Mouse (Mus musculus) intestine, embryonic 15.5 days (tissue): Measurements from ENCODE around the gene Cox7a1. TPM values are rescaled to one million over a fixed set of nuclear protein-coding genes. Genes with fewer than 3 reads are reported as not detected.
A peak's percentile ranks its signal among the peaks of the same experiment; 100 is the strongest.
"Not testable (repeated sequence)": the region's sequence is repeated elsewhere in the genome, so short reads cannot be mapped to it uniquely, and the experiment has no call there.

Experiments used
- ATAC-seq: fragments of 200-750 bp; cut with Nextera tagmentation; 2 replicates; pipeline ENCODE4 v1.8.0; 2017; ENCODE audit warnings: moderate TSS enrichment, moderate library complexity
- H3K27ac ChIP-seq: fragments of 300-500 bp; sonication (generic); 2 replicates; pipeline ENCODE4 v1.5.1; 2015; ENCODE audit warnings: mild to moderate bottlenecking, inconsistent platforms
- H3K27me3 ChIP-seq: fragments of 300-500 bp; sonication (generic); replicated peaks from 2 replicates; pipeline ENCODE4 v1.6.1; 2015; ENCODE audit warnings: inconsistent platforms
- H3K36me3 ChIP-seq: fragments of 300-500 bp; sonication (generic); 2 replicates; pipeline ENCODE4 v1.6.1; 2015; ENCODE audit warnings: inconsistent platforms
- H3K4me1 ChIP-seq: fragments of 300-500 bp; sonication (generic); replicated peaks from 2 replicates; pipeline ENCODE4 v1.6.1; 2015; ENCODE audit warnings: inconsistent platforms
- H3K4me2 ChIP-seq: fragments of 300-500 bp; sonication (generic); replicated peaks from 2 replicates; pipeline ENCODE4 v1.6.1; 2015; ENCODE audit warnings: mild to moderate bottlenecking, inconsistent platforms
- H3K4me3 ChIP-seq: fragments of 300-500 bp; sonication (generic); replicated peaks from 2 replicates; pipeline ENCODE4 v1.5.1; 2015; ENCODE audit warnings: inconsistent platforms
- H3K9ac ChIP-seq: fragments of 300-500 bp; sonication (generic); 2 replicates; pipeline ENCODE4 v1.6.1; 2015; ENCODE audit warnings: inconsistent platforms
- H3K9me3 ChIP-seq: fragments of 300-500 bp; sonication (generic); 2 replicates; pipeline ENCODE4 v1.6.1; 2016; ENCODE audit warnings: inconsistent platforms
- WGBS: fragments of 180-500 bp; shearing (Covaris S2); methylation state at CpG from one replicate; pipeline ENCODE4 v1.1.7; 2015; 5-methylcytosine and 5-hydroxymethylcytosine counted together
- polyA plus RNA-seq: library from polyadenylated mRNA; unstranded; fragments of >200 nt; fragmentation: Nextera tagmentation; extraction: Ambion mirVana; gene quantifications from 2 replicates; pipeline ENCODE4 v1.2.1, GENCODE M21; 2015

Gene Cox7a1
- polyA plus RNA-seq, 1 experiment from 2014 or later = 30.7 TPM

- 18% methylated on average over 11 of the region's 11 CpGs for WGBS
- H3K36me3 ChIP-seq = peaks cover 14% of the 10 kb centered on the region
- H3K4me3 ChIP-seq = peak overlapping the region; percentile 61
- peaks cover 7% of the 10 kb centered on the region; the same call in 1 of the 2 replicates for H3K4me1 ChIP-seq
- H3K27ac ChIP-seq = peak overlapping the region; percentile 83; the same call in 1 of the 2 replicates
- peak; percentile 36; the same call in 1 of the 2 replicates for ATAC-seq
- peak overlapping the region; percentile 69 for H3K4me2 ChIP-seq
- no peaks in the 10 kb centered on the region for H3K27me3 ChIP-seq
- H3K9me3 ChIP-seq = no peaks in the 10 kb centered on the region
- peak overlapping the region; percentile 73 for H3K9ac ChIP-seq
Observed at GRCm38 (mm10) chr7:30170283-30170951, 13.5 kb upstream of the Cox7a1 start.

DNA sequence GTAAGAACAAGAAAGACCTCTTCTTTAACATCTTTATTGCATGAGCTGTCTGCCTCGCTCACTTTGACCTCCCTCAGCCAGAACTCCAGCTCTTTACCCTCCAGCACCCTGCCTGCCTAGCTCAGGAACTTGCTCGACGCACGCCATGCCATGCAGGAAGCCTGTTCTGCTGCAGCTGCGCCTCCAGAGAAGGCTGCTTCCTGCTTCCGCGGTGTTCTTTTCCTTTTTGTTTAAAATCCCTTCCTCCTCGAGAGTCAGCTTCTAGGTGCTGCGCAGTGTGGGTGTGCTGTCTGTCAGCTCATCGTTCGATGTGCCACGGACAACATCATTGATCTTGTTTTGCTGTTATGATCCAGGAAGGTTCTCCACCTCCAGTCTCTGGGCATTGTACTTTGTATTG lies 7.5 kb upstream of the Cox7a1 start:
- H3K4me3 ChIP-seq = no peak overlapping the region
- H3K9me3 ChIP-seq = no peaks in the 10 kb centered on the region
- H3K36me3 ChIP-seq = peaks cover 12% of the 10 kb centered on the region
- no peak overlapping the region for H3K4me2 ChIP-seq
- H3K4me1 ChIP-seq = no peaks in the 10 kb centered on the region
- WGBS = 82% methylated on average over 12 of the region's 12 CpGs
- no peak for ATAC-seq
- H3K27me3 ChIP-seq = no peaks in the 10 kb centered on the region
- no peak overlapping the region for H3K9ac ChIP-seq
- H3K27ac ChIP-seq = no peak overlapping the region

- H3K27me3 ChIP-seq = no peaks in the 10 kb centered on the region
Observed at GRCm38 (mm10) chr7:30178256-30178655, 5.7 kb upstream of the Cox7a1 start.

DNA sequence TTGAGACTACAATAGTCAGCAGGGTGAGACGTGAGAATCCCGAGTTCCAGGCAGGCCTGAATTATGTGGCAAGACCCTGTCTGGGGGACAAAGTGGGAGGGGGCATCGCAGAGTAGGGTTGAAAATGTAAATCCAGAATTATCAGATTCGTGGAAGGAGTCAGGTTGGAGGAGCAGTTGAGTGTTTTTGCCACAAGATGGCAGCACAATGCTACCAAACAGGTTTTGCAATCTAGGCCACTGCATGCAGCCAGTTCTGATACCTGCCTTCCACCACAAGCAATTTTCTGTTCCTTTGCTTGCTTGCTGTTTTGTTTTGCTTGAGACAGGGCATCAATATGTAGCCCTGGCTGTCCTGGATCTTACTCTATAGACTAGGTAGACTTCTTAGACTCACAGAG lies 2.6 kb upstream of the Cox7a1 start:
- Histone ChIP-seq H3K4me3 (no peak overlapping the region), H3K27ac (no peak overlapping the region), H3K4me1 (peaks cover 13% of the 10 kb centered on the region; the same call in 1 of the 2 replicates), H3K9ac (no peak overlapping the region), H3K27me3 (no peaks in the 10 kb centered on the region), H3K4me2 (no peak overlapping the region), H3K9me3 (no peaks in the 10 kb centered on the region), H3K36me3 (peaks cover 13% of the 10 kb centered on the region)
- WGBS = 3% methylated on average over 4 of the region's 4 CpGs
- 0 out of 2 replicates have a peak, but pooled peaks have one; percentile 9 for ATAC-seq

More at GRCm38 (mm10) chr7:30178256-30178655, 5.7 kb upstream of the Cox7a1 start:
- Histone ChIP-seq H3K4me2 (no peak overlapping the region), H3K4me1 (no peaks in the 10 kb centered on the region), H3K36me3 (peaks cover 12% of the 10 kb centered on the region), H3K4me3 (no peak overlapping the region), H3K9me3 (no peaks in the 10 kb centered on the region), H3K27ac (no peak overlapping the region), H3K9ac (no peak overlapping the region)
- ATAC-seq = no peak
- 79% methylated on average over 11 of the region's 11 CpGs for WGBS

GRCm38 (mm10) chr7:30181929-30182328 lies 2.0 kb upstream of the Cox7a1 start:
- H3K9me3 ChIP-seq, H3K27me3 ChIP-seq, ATAC-seq, H3K4me3 ChIP-seq, H3K9ac ChIP-seq, H3K4me2 ChIP-seq, H3K27ac ChIP-seq: not testable (repeated sequence)
- H3K4me1 ChIP-seq = peaks cover 13% of the 10 kb centered on the region; the same call in 1 of the 2 replicates
- H3K36me3 ChIP-seq = peaks cover 19% of the 10 kb centered on the region
- WGBS = 92% methylated on average over 10 of the region's 10 CpGs

DNA sequence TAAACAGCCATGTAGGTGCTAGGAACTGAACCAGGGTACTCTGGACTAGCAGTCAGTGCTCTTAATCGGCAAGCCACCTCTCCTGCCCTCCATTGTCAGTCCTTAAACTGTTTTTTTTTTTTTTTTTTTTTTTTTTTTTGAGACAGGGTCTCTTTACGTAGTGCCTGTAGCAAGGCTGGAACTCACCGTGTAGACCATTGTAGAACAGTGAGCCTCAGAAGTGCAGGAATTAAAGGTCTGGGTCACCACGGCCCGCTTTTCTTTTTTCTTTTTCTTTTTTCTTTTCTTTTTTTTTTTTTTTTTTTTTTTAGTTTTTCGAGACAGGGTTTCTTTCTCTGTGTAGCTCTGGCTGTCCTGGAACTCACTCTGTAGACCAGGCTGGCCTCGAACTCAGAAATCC lies 755 bp upstream of the Cox7a1 start:
- not testable (repeated sequence) for H3K9ac ChIP-seq, H3K27ac ChIP-seq, H3K27me3 ChIP-seq, H3K4me2 ChIP-seq, H3K4me3 ChIP-seq, H3K9me3 ChIP-seq, ATAC-seq
- 72% methylated on average over 7 of the region's 7 CpGs for WGBS
- Histone ChIP-seq H3K4me1 (peaks cover 13% of the 10 kb centered on the region; the same call in 1 of the 2 replicates), H3K36me3 (peaks cover 24% of the 10 kb centered on the region)

- no peak overlapping the region for H3K27ac ChIP-seq
- no peak for ATAC-seq
- 75% methylated on average over 13 of the region's 13 CpGs for WGBS
- H3K4me2 ChIP-seq = peak overlapping the region; percentile 53
- no peaks in the 10 kb centered on the region for H3K27me3 ChIP-seq
- no peaks in the 10 kb centered on the region for H3K9me3 ChIP-seq
- peaks cover 22% of the 10 kb centered on the region for H3K36me3 ChIP-seq
- H3K4me3 ChIP-seq = no peak overlapping the region
- H3K4me1 ChIP-seq = peaks cover 13% of the 10 kb centered on the region; the same call in 1 of the 2 replicates
- no peak overlapping the region; the same call in 1 of the 2 replicates for H3K9ac ChIP-seq
Observed at GRCm38 (mm10) chr7:30184641-30185348, 851 bp downstream of the Cox7a1 start.

DNA sequence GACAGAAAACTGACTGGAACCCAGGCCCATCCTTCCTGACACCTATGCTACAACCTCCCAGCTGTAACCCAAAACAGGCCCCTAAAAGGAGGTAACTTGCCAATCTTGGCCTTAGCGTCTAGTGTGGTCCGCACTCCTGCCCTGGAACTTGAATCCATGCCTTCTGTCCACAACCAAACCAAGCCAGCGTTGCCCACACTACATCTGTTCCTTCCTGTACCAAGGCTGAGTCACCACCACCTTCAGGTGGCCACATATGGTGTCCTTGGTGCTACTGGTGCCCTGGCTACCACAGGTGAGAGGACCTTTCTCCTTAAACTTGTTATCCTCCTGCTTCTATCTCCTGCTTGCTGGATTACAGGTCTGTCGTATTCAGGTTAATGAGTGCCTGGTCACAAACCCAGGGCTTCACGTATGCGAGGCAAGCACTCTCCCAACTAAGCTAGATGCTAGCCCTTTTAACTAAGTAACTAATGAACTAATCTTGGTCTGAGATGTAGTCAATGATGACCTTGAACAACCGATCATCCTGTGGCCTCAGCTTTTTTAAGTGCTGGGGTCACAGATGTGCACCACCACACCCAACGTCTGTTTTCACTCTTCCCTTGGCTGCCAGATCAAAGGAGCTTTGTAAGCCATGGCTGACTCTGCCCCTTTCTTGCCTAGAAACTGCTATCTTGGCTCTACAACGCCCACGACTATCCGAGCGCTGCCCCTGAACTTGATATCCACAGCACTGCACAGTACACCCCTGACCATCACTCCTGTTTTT lies 4.6 kb downstream of the Cox7a1 start:
- Histone ChIP-seq H3K4me3 (no peak overlapping the region), H3K4me2 (no peak overlapping the region), H3K27ac (no peak overlapping the region), H3K9me3 (no peaks in the 10 kb centered on the region), H3K36me3 (peaks cover 44% of the 10 kb centered on the region), H3K4me1 (peaks cover 25% of the 10 kb centered on the region), H3K9ac (no peak overlapping the region), H3K27me3 (no peaks in the 10 kb centered on the region)
- WGBS = 76% methylated on average over 12 of the region's 12 CpGs
- no peak for ATAC-seq

GRCm38 (mm10) chr7:30189116-30189491 lies 5.2 kb downstream of the Cox7a1 start:
- Histone ChIP-seq H3K4me3 (no peak overlapping the region), H3K4me1 (peaks cover 22% of the 10 kb centered on the region), H3K4me2 (no peak overlapping the region), H3K27me3 (no peaks in the 10 kb centered on the region), H3K27ac (no peak overlapping the region), H3K9me3 (no peaks in the 10 kb centered on the region), H3K9ac (no peak overlapping the region), H3K36me3 (peaks cover 44% of the 10 kb centered on the region)
- 74% methylated on average over 4 of the region's 4 CpGs for WGBS
- ATAC-seq = no peak

DNA sequence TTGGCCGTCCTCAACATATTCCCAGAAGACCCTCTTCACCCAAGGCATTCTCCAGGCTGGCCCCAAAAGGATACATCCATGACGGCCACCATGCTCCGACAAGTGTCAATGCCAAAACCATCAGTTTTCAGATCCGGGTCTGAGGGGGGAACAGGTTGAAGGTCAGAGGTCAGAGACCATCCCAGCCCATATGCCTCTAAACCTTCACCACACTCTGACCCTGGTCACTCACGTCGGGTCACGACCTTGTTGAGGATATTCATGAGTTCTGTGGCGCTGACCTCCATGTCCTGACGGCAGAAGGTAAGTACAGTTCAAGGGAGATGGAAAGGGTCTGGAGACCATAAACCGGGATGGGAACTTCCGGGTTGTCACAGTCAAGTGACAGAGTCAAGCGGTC lies 8.1 kb downstream of the Cox7a1 start:
- Histone ChIP-seq H3K4me3 (no peak overlapping the region), H3K27me3 (no peaks in the 10 kb centered on the region), H3K4me2 (no peak overlapping the region), H3K9ac (no peak overlapping the region), H3K36me3 (peaks cover 35% of the 10 kb centered on the region), H3K9me3 (no peaks in the 10 kb centered on the region), H3K4me1 (peaks cover 20% of the 10 kb centered on the region), H3K27ac (no peak overlapping the region)
- 86% methylated on average over 12 of the region's 12 CpGs for WGBS
- no peak for ATAC-seq

GRCm38 (mm10) chr7:30193013-30193412 lies 9.1 kb downstream of the Cox7a1 start:
- peak; percentile 4; the same call in 1 of the 2 replicates for ATAC-seq
- Histone ChIP-seq H3K9ac (peak overlapping the region; percentile 75; the same call in 1 of the 2 replicates), H3K27me3 (no peaks in the 10 kb centered on the region), H3K4me1 (peaks cover 20% of the 10 kb centered on the region), H3K27ac (peak overlapping the region; percentile 84; the same call in 1 of the 2 replicates), H3K4me2 (peak overlapping the region; percentile 72), H3K36me3 (peaks cover 28% of the 10 kb centered on the region), H3K4me3 (peak overlapping the region; percentile 70), H3K9me3 (no peaks in the 10 kb centered on the region)
- WGBS = 24% methylated on average over 9 of the region's 9 CpGs

DNA sequence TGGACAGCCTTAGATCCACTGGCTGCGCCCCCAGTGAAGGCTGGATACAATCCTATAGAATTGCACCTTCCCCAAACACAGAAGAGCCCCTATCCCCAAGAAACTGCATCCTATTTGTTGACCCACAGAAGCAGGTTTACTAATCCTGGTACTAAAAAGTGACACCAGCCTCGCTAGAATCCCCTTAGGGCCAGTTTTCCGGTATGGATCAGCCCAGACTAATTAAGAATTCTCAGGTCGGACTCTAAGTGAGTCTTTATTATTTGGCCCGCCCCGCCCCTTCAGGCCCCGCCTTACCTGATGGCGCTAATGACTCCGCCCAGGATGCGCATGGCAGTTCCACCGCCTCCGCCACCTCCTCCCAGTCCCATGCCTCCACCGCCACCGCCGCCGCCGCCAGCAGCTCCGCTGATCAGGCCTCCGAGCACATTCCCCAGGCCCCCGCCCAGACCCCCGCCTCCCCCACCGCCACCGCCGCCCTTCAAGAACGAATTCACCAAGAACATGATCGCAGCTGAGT lies 9.7 kb downstream of the Cox7a1 start:
- WGBS = under 1% methylated on average over 26 of the region's 26 CpGs
- peak; percentile 80 for ATAC-seq
- Histone ChIP-seq H3K4me2 (peak overlapping the region; percentile 72), H3K27ac (peak overlapping the region; percentile 84), H3K9ac (peak overlapping the region; percentile 75), H3K9me3 (no peaks in the 10 kb centered on the region), H3K27me3 (no peaks in the 10 kb centered on the region), H3K4me1 (peaks cover 24% of the 10 kb centered on the region), H3K4me3 (peak overlapping the region; percentile 70), H3K36me3 (peaks cover 22% of the 10 kb centered on the region)
